Mouse (Mus musculus) cerebellum, adult 2 months (tissue): Measurements from ENCODE around the gene Cmtm2b.

Experiments used
- CTCF ChIP-seq: fragments of 200-500 bp; IDR thresholded peaks from 2 replicates; pipeline ENCODE4 v1.5.1; 2011; ENCODE audit warnings: low read depth, mild to moderate bottlenecking, control low read depth, low read length, moderate library complexity, borderline replicate concordance; ENCODE audit not compliant: insufficient read depth
- POLR2A ChIP-seq: fragments of 200-500 bp; IDR thresholded peaks from 2 replicates; pipeline ENCODE4 v1.6.1; 2011; ENCODE audit warnings: low read length, control low read depth, borderline replicate concordance; ENCODE audit not compliant: insufficient read depth

- TF ChIP-seq CTCF (no peak), POLR2A (no peak)
These were observed 54.6 kb downstream of the Cmtm2b start for GRCm38 (mm10) chr8:104376669-104377068.
